Mouse (Mus musculus): Measurements from ENCODE around the gene Itgax.
A peak's percentile ranks its signal among the peaks of the same experiment; 100 is the strongest.
"Not testable (repeated sequence)": the region's sequence is repeated elsewhere in the genome, so short reads cannot be mapped to it uniquely, and the experiment has no call there.

The Itgax gene

GRCm38 (mm10) chr7:128128741-128129720, at the start of gene Itgax:
Itgax (plus strand) TSS chr7:128129547.
- no peak for DNase-seq

GRCm38 (mm10) chr7:128080012-128080411, 49.3 kb upstream of the Itgax start:
- peak; percentile 77 for DNase-seq

- no peak for DNase-seq
Measured at GRCm38 (mm10) chr7:128089141-128089540, 40.2 kb upstream of the Itgax start.

GRCm38 (mm10) chr7:128098135-128098534, 31.2 kb upstream of the Itgax start:
- no peak for DNase-seq

GRCm38 (mm10) chr7:128100742-128101357, 28.5 kb upstream of the Itgax start:
- DNase-seq = no peak

GRCm38 (mm10) chr7:128105246-128105645, 24.1 kb upstream of the Itgax start:
- DNase-seq = no peak

- no peak for DNase-seq
Measured at GRCm38 (mm10) chr7:128107462-128107861, 21.9 kb upstream of the Itgax start.

GRCm38 (mm10) chr7:128110314-128110713, 19.0 kb upstream of the Itgax start:
- no peak for DNase-seq

- DNase-seq = no peak
Measured at GRCm38 (mm10) chr7:128112131-128112530, 17.2 kb upstream of the Itgax start.

GRCm38 (mm10) chr7:128114371-128115105, 14.8 kb upstream of the Itgax start:
- DNase-seq = no peak

- no peak for DNase-seq
Measured at GRCm38 (mm10) chr7:128115211-128115958, 14.0 kb upstream of the Itgax start.

- DNase-seq = no peak
Measured at GRCm38 (mm10) chr7:128116396-128116795, 13.0 kb upstream of the Itgax start.

- DNase-seq = no peak
Measured at GRCm38 (mm10) chr7:128119726-128120490, 9.4 kb upstream of the Itgax start.

- no peak for DNase-seq
Measured at GRCm38 (mm10) chr7:128132148-128132547, 2.8 kb downstream of the Itgax start.

GRCm38 (mm10) chr7:128133596-128133995, 4.2 kb downstream of the Itgax start:
- DNase-seq = no peak

GRCm38 (mm10) chr7:128136927-128137326, 7.6 kb downstream of the Itgax start:
- no peak for DNase-seq

GRCm38 (mm10) chr7:128139611-128140010, 10.3 kb downstream of the Itgax start:
- no peak for DNase-seq

GRCm38 (mm10) chr7:128150970-128151369, 21.6 kb downstream of the Itgax start:
- DNase-seq = no peak

GRCm38 (mm10) chr7:128154076-128154475, 24.7 kb downstream of the Itgax start, which contains the start of gene Itgad:
Itgad (plus strand) TSS chr7:128154376.
- DNase-seq = no peak

- no peak for DNase-seq
Measured at GRCm38 (mm10) chr7:128154924-128155323, 25.6 kb downstream of the Itgax start.

- not testable (repeated sequence) for DNase-seq
Measured at GRCm38 (mm10) chr7:128158688-128159354, 29.5 kb downstream of the Itgax start.

Data from thymus, postnatal 25 days (tissue).